Mouse (Mus musculus) forebrain, embryonic 14.5 days (tissue): ENCODE measurements around the gene Vegfc. TPM values are rescaled to one million over a fixed set of nuclear protein-coding genes. Genes with fewer than 3 reads are reported as not detected.

ENCODE experiments used
- ATAC-seq: fragments of 200-750 bp; cut with Nextera tagmentation; 2 replicates; pipeline ENCODE4 v1.8.0; 2017; ENCODE audit warnings: mild to moderate bottlenecking, moderate library complexity
- DNase-seq: peaks from one replicate; pipeline ENCODE4 v3.0.0-alpha.2; 2015; ENCODE audit warnings: low spot score
- H3K27ac ChIP-seq: fragments of 300-500 bp; sonication (generic); 2 replicates; pipeline ENCODE4 v1.5.1; 2014; ENCODE audit warnings: low read depth, mild to moderate bottlenecking, control low read depth, low read length, moderate library complexity
- H3K27me3 ChIP-seq: fragments of 300-500 bp; sonication (generic); replicated peaks from 2 replicates; pipeline ENCODE4 v1.6.1; 2014; ENCODE audit warnings: low read length, control low read depth, mixed read lengths; ENCODE audit not compliant: control insufficient read depth, insufficient read depth
- H3K36me3 ChIP-seq: fragments of 300-500 bp; sonication (generic); 2 replicates; pipeline ENCODE4 v1.6.1; 2014; ENCODE audit warnings: low read length, control low read depth; ENCODE audit not compliant: control insufficient read depth, insufficient read depth
- H3K4me1 ChIP-seq: fragments of 300-500 bp; sonication (generic); 2 replicates; pipeline ENCODE4 v1.6.1; 2014; ENCODE audit warnings: antibody characterized with exemption, low read length, control low read depth; ENCODE audit not compliant: control insufficient read depth, insufficient read depth
- H3K4me2 ChIP-seq: fragments of 300-500 bp; sonication (generic); 2 replicates; pipeline ENCODE4 v1.6.1; 2014; ENCODE audit warnings: mild to moderate bottlenecking, control low read depth, low read length
- H3K4me3 ChIP-seq: fragments of 300-500 bp; sonication (generic); 2 replicates; pipeline ENCODE4 v1.5.1; 2014; ENCODE audit warnings: low read depth, low read length, control low read depth
- H3K9ac ChIP-seq: fragments of 300-500 bp; sonication (generic); 2 replicates; pipeline ENCODE4 v1.6.1; 2014; ENCODE audit warnings: mild to moderate bottlenecking, low read length, control low read depth, moderate library complexity
- H3K9me3 ChIP-seq: fragments of 300-500 bp; sonication (generic); replicated peaks from 2 replicates; pipeline ENCODE4 v1.6.1; 2016; ENCODE audit warnings: low read length, control low read depth, mixed read lengths; ENCODE audit not compliant: control insufficient read depth
- WGBS: fragments of 180-500 bp; shearing (Covaris S2); extraction: QIAGEN DNeasy Blood & Tissue Kit; methylation state at CpG from one replicate; pipeline ENCODE4 v1.1.7; 2014; 5-methylcytosine and 5-hydroxymethylcytosine counted together
- polyA plus RNA-seq: library from polyadenylated mRNA; unstranded; fragments of >200 nt; fragmentation: Nextera tagmentation; extraction: Ambion mirVana; gene quantifications from 2 replicates; pipeline ENCODE4 v1.2.1, GENCODE M21; 2014

Gene Vegfc
- polyA plus RNA-seq, 1 experiment from 2014 or later, result 3.7 TPM

- no peak for DNase-seq
- no peak for ATAC-seq
- H3K9ac ChIP-seq, result no peak overlapping the region
Measured at GRCm38 (mm10) chr8:54121942-54122341, 44.5 kb downstream of the Vegfc start.

GRCm38 (mm10) chr8:54122345-54122744, 44.9 kb downstream of the Vegfc start:
- no peak for ATAC-seq
- Histone ChIP-seq H3K27me3 (no peaks in the 10 kb centered on the region), H3K4me1 (no peaks in the 10 kb centered on the region), H3K27ac (no peak overlapping the region), H3K36me3 (no peaks in the 10 kb centered on the region), H3K4me2 (no peak overlapping the region), H3K4me3 (no peak overlapping the region), H3K9ac (no peak overlapping the region), H3K9me3 (no peaks in the 10 kb centered on the region)
- WGBS, result 76% methylated on average over 1 of the region's 1 CpGs
- no peak for DNase-seq

More at GRCm38 (mm10) chr8:54121942-54122341, 44.5 kb downstream of the Vegfc start:
- WGBS, result 82% methylated on average over 3 of the region's 3 CpGs
- Histone ChIP-seq H3K4me1 (no peaks in the 10 kb centered on the region), H3K4me2 (no peak overlapping the region), H3K4me3 (no peak overlapping the region), H3K27ac (no peak overlapping the region), H3K36me3 (no peaks in the 10 kb centered on the region), H3K9me3 (no peaks in the 10 kb centered on the region), H3K27me3 (no peaks in the 10 kb centered on the region)

GRCm38 (mm10) chr8:54130558-54130957, 53.2 kb downstream of the Vegfc start:
- Histone ChIP-seq H3K4me2 (no peak overlapping the region), H3K4me1 (no peaks in the 10 kb centered on the region), H3K9me3 (no peaks in the 10 kb centered on the region), H3K27me3 (no peaks in the 10 kb centered on the region), H3K9ac (no peak overlapping the region), H3K27ac (no peak overlapping the region), H3K4me3 (no peak overlapping the region), H3K36me3 (no peaks in the 10 kb centered on the region)
- ATAC-seq (no peak), DNase-seq (no peak)
- 93% methylated on average over 2 of the region's 2 CpGs for WGBS

GRCm38 (mm10) chr8:54153240-54153639, 75.8 kb downstream of the Vegfc start:
- no peak overlapping the region for H3K4me2 ChIP-seq
- H3K27ac ChIP-seq, result no peak overlapping the region
- no peaks in the 10 kb centered on the region for H3K27me3 ChIP-seq
- H3K9ac ChIP-seq, result no peak overlapping the region
- DNase-seq (peak; percentile 64), ATAC-seq (peak; percentile 58)
- no peaks in the 10 kb centered on the region for H3K9me3 ChIP-seq
- no peaks in the 10 kb centered on the region for H3K4me1 ChIP-seq
- 59% methylated on average over 4 of the region's 4 CpGs for WGBS
- no peaks in the 10 kb centered on the region for H3K36me3 ChIP-seq
- H3K4me3 ChIP-seq, result no peak overlapping the region

GRCm38 (mm10) chr8:54163505-54163904, 86.1 kb downstream of the Vegfc start:
- H3K4me3 ChIP-seq, result no peak overlapping the region
- H3K9ac ChIP-seq, result no peak overlapping the region
- ATAC-seq, result peak; percentile 89
- no peaks in the 10 kb centered on the region for H3K36me3 ChIP-seq
- H3K27me3 ChIP-seq, result no peaks in the 10 kb centered on the region
- H3K27ac ChIP-seq, result no peak overlapping the region
- DNase-seq, result peak; percentile 66
- peaks cover 3% of the 10 kb centered on the region; the same call in 1 of the 2 replicates for H3K4me1 ChIP-seq
- H3K4me2 ChIP-seq, result 0 out of 2 replicates have a peak overlapping the region, but pooled peaks have one; percentile 26
- 27% methylated on average over 5 of the region's 5 CpGs for WGBS
- no peaks in the 10 kb centered on the region for H3K9me3 ChIP-seq

- Histone ChIP-seq H3K36me3 (no peaks in the 10 kb centered on the region), H3K4me2 (no peak overlapping the region), H3K9me3 (no peaks in the 10 kb centered on the region), H3K27ac (no peak overlapping the region), H3K9ac (no peak overlapping the region), H3K4me3 (no peak overlapping the region), H3K4me1 (no peaks in the 10 kb centered on the region), H3K27me3 (no peaks in the 10 kb centered on the region)
- DNase-seq (no peak), ATAC-seq (no peak)
- WGBS, result 85% methylated on average over 2 of the region's 2 CpGs
Measured at GRCm38 (mm10) chr8:54185336-54185735, 107.9 kb downstream of the Vegfc start.

- Histone ChIP-seq H3K4me2 (no peak overlapping the region), H3K27me3 (no peaks in the 10 kb centered on the region), H3K4me3 (no peak overlapping the region), H3K9me3 (no peaks in the 10 kb centered on the region), H3K4me1 (no peaks in the 10 kb centered on the region), H3K27ac (no peak overlapping the region), H3K9ac (no peak overlapping the region), H3K36me3 (no peaks in the 10 kb centered on the region)
- WGBS, result 93% methylated on average over 6 of the region's 6 CpGs
- DNase-seq, result no peak
- ATAC-seq, result no peak
Measured at GRCm38 (mm10) chr8:54185927-54186326, 108.5 kb downstream of the Vegfc start.

GRCm38 (mm10) chr8:54216250-54216649, 138.8 kb downstream of the Vegfc start:
- no peak for DNase-seq
- no peak overlapping the region for H3K4me2 ChIP-seq
- no peaks in the 10 kb centered on the region for H3K36me3 ChIP-seq
- H3K4me3 ChIP-seq, result no peak overlapping the region
- no peak for ATAC-seq
- no peak overlapping the region for H3K27ac ChIP-seq
- H3K9ac ChIP-seq, result no peak overlapping the region
- WGBS, result 91% methylated on average over 2 of the region's 2 CpGs
- no peaks in the 10 kb centered on the region for H3K4me1 ChIP-seq
- no peaks in the 10 kb centered on the region for H3K9me3 ChIP-seq
- H3K27me3 ChIP-seq, result no peaks in the 10 kb centered on the region

GRCm38 (mm10) chr8:54228801-54229204, 151.4 kb downstream of the Vegfc start:
- no peaks in the 10 kb centered on the region for H3K27me3 ChIP-seq
- H3K4me2 ChIP-seq, result no peak overlapping the region
- peak; percentile 67 for DNase-seq
- no peak overlapping the region for H3K4me3 ChIP-seq
- 60% methylated on average over 1 of the region's 1 CpGs for WGBS
- ATAC-seq, result peak; percentile 89
- H3K9ac ChIP-seq, result no peak overlapping the region
- H3K9me3 ChIP-seq, result no peaks in the 10 kb centered on the region
- no peak overlapping the region for H3K27ac ChIP-seq
- no peaks in the 10 kb centered on the region for H3K36me3 ChIP-seq
- H3K4me1 ChIP-seq, result no peaks in the 10 kb centered on the region
